Mouse (Mus musculus) embryonic facial prominence, embryonic 12.5 days (tissue): Measurements from ENCODE around the gene Ank. TPM values are rescaled to one million over a fixed set of nuclear protein-coding genes. Genes with fewer than 3 reads are reported as not detected.
A peak's percentile ranks its signal among the peaks of the same experiment; 100 is the strongest.

Source experiments
- ATAC-seq: fragments of 200-750 bp; cut with Nextera tagmentation; 2 replicates; pipeline ENCODE4 v1.8.0; 2017; ENCODE audit not compliant: insufficient number of reproducible peaks, insufficient read depth, low FRiP score, low TSS enrichment
- H3K27ac ChIP-seq: fragments of 300-500 bp; sonication (generic); 2 replicates; pipeline ENCODE4 v1.5.1; 2016; ENCODE audit warnings: mild to moderate bottlenecking
- H3K27me3 ChIP-seq: fragments of 300-500 bp; sonication (generic); 2 replicates; pipeline ENCODE4 v1.6.1; 2016; ENCODE audit warnings: mild to moderate bottlenecking, moderate library complexity
- H3K36me3 ChIP-seq: fragments of 300-500 bp; sonication (generic); 2 replicates; pipeline ENCODE4 v1.6.1; 2016; ENCODE audit warnings: mild to moderate bottlenecking
- H3K4me1 ChIP-seq: fragments of 300-500 bp; sonication (generic); 2 replicates; pipeline ENCODE4 v1.6.1; 2016
- H3K4me2 ChIP-seq: fragments of 300-500 bp; sonication (generic); replicated peaks from 2 replicates; pipeline ENCODE4 v1.6.1; 2016; ENCODE audit warnings: mild to moderate bottlenecking, moderate library complexity
- H3K4me3 ChIP-seq: fragments of 300-500 bp; sonication (generic); 2 replicates; pipeline ENCODE4 v1.5.1; 2016; ENCODE audit warnings: mild to moderate bottlenecking
- H3K9ac ChIP-seq: fragments of 300-500 bp; sonication (generic); 2 replicates; pipeline ENCODE4 v1.6.1; 2016; ENCODE audit warnings: mild to moderate bottlenecking, moderate library complexity
- H3K9me3 ChIP-seq: fragments of 300-500 bp; sonication (generic); 2 replicates; pipeline ENCODE4 v1.6.1; 2016; ENCODE audit warnings: mild to moderate bottlenecking, moderate library complexity
- WGBS: fragments of 180-500 bp; shearing (Covaris S2); methylation state at CpG from one replicate; pipeline ENCODE4 v1.1.7; 2016; 5-methylcytosine and 5-hydroxymethylcytosine counted together
- microRNA-seq: library from miRNA; unstranded; fragments of <30 nt; microRNA quantifications from one replicate; pipeline ENCODE4, GENCODE M21; 2017
- polyA plus RNA-seq: library from polyadenylated mRNA; unstranded; fragments of >200 nt; fragmentation: Nextera tagmentation; extraction: Ambion mirVana; gene quantifications from 2 replicates; pipeline ENCODE4 v1.2.1, GENCODE M21; 2016

Gene Ank
- polyA plus RNA-seq, 1 experiment from 2014 or later: 9.7 TPM

GRCm38 (mm10) chr15:27630601-27631383, 164.3 kb downstream of the Ank start, which contains the start of gene Otulin:
Gene Otulin, minus strand, starts transcription at chr15:27630693.
- no peaks in the 10 kb centered on the region for H3K27me3 ChIP-seq
- H3K4me1 ChIP-seq: peaks cover 16% of the 10 kb centered on the region
- H3K4me3 ChIP-seq: peak within 1 kb of the TSS; percentile 80
- H3K4me2 ChIP-seq: peak within 1 kb of the TSS; percentile 71
- WGBS: 6% methylated on average over 56 of the region's 56 CpGs
- peak within 1 kb of the TSS; percentile 65 for H3K27ac ChIP-seq
- no peaks in the 10 kb centered on the region for H3K9me3 ChIP-seq
- peaks cover 12% of the 10 kb centered on the region; the same call in 1 of the 2 replicates for H3K36me3 ChIP-seq
- H3K9ac ChIP-seq: peak within 1 kb of the TSS; percentile 79
- ATAC-seq: peak; percentile 99

- no peaks in the 10 kb centered on the region for H3K9me3 ChIP-seq
- H3K4me2 ChIP-seq: no peak overlapping the region
- 81% methylated on average over 8 of the region's 8 CpGs for WGBS
- H3K9ac ChIP-seq: no peak overlapping the region
- no peaks in the 10 kb centered on the region for H3K36me3 ChIP-seq
- no peaks in the 10 kb centered on the region for H3K27me3 ChIP-seq
- H3K27ac ChIP-seq: no peak overlapping the region
- H3K4me3 ChIP-seq: no peak overlapping the region
- no peak for ATAC-seq
- H3K4me1 ChIP-seq: peaks cover 6% of the 10 kb centered on the region
Observed at GRCm38 (mm10) chr15:27633941-27634900, 167.7 kb downstream of the Ank start.

GRCm38 (mm10) chr15:27641171-27641570, 174.7 kb downstream of the Ank start:
- ATAC-seq: no peak
- H3K27me3 ChIP-seq: no peaks in the 10 kb centered on the region
- no peaks in the 10 kb centered on the region for H3K4me1 ChIP-seq
- no peak overlapping the region for H3K4me3 ChIP-seq
- no peaks in the 10 kb centered on the region for H3K36me3 ChIP-seq
- WGBS: 70% methylated on average over 12 of the region's 12 CpGs
- no peak overlapping the region for H3K9ac ChIP-seq
- H3K9me3 ChIP-seq: no peaks in the 10 kb centered on the region
- H3K4me2 ChIP-seq: no peak overlapping the region
- H3K27ac ChIP-seq: no peak overlapping the region

- Histone ChIP-seq H3K27ac (no peak overlapping the region), H3K4me3 (no peak overlapping the region), H3K9ac (no peak overlapping the region), H3K4me2 (no peak overlapping the region), H3K9me3 (no peaks in the 10 kb centered on the region), H3K36me3 (no peaks in the 10 kb centered on the region), H3K4me1 (no peaks in the 10 kb centered on the region), H3K27me3 (no peaks in the 10 kb centered on the region)
- WGBS: 87% methylated on average over 3 of the region's 3 CpGs
- no peak for ATAC-seq
Observed at GRCm38 (mm10) chr15:27642895-27643294, 176.4 kb downstream of the Ank start.

Small RNA genes within 50 kb of the gene (microRNA-seq; reads per million reads assigned to microRNA genes)
- 0.54 reads per million for gene Mir7117

Other genes starting within 250 kb of the Ank start
- 35.4 and 35.6 TPM in 2 replicates for gene Otulin, start 164.0 kb downstream of the Ank start, polyA plus RNA-seq
- 17.3 and 19.9 TPM in 2 replicates for gene Otulinl, start 214.9 kb downstream of the Ank start, polyA plus RNA-seq